Mouse (Mus musculus): ENCODE measurements around the gene Gpsm3. TPM values are rescaled to one million over a fixed set of nuclear protein-coding genes. Genes with fewer than 3 reads are reported as not detected.

Gene Gpsm3
- polyA plus RNA-seq, 1 experiment from 2014 or later, result 7.5 TPM

DNA sequence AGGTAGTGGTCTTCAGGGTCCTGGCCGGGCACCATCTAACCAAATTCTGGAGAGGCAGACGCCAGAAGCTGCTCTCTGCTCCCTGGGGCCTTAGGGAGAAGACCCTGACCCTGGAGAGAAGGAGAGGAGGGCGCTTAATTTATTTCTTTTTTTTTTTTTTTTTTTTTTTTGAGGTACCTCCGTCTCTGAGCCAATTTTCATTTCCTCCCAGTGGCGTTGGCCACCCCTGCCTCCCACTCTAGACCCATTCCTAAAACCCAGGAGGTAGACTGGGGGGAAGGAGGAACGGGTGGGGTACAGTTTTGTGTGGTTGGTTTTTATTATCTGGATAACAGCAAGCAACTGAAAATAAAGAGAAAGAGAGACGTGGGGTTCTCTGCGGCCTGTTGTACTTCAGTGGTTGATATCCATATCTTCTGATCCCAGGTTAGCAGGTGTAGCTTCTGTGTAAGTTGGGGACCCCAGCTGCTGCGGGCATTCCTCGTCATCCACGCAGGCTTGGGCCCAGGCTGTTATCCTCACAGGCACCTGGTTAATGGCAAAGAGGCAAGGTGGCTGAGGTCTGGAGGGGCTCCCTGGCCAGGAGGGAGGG, 23.5 kb downstream of the Gpsm3 start:
- Histone ChIP-seq H3K9ac (ENCODE audit: low read depth, low read length) (no peak overlapping the region), H3K27me3 (replicated peaks; ENCODE audit: control insufficient read depth, insufficient read depth, low read length) (no peaks in the 10 kb centered on the region), H3K27ac (replicated peaks; ENCODE audit: low read depth, low read length) (no peak overlapping the region), H3K4me3 (ENCODE audit: low read depth, low read length) (no peak overlapping the region), H3K4me1 (ENCODE audit: control insufficient read depth, insufficient read depth, low read length) (no peaks in the 10 kb centered on the region), H3K36me3 (ENCODE audit: control insufficient read depth, insufficient read depth, low read length) (peaks cover 63% of the 10 kb centered on the region), H3K4me2 (ENCODE audit: low read depth, low read length) (no peak overlapping the region), H3K9me3 (ENCODE audit: control insufficient read depth, low read length) (no peaks in the 10 kb centered on the region)
- 91% methylated on average over 10 of the region's 11 CpGs for WGBS
- DNase-seq (ENCODE audit: low spot score) (no peak), ATAC-seq (ENCODE audit: low read depth) (no peak)

DNA sequence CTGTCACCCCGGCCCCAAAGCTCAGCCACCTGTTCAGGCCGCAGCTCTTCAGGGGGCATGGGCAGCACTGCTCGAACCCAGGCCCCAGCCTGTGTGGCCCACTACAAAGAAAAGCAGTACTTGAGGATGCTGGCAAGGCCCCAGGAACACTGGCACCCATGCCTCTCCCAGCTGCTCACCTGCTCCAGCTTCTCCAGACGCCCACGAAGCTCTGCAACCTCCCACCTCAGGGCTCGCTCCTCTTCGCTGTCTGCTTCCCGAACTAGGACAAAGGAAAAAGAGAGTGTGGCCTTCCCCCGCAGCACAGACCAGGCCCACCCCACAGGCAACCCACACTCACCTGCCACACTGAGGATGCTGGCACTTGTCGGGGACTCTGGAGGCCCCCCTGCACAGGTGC, 24.2 kb downstream of the Gpsm3 start:
- Histone ChIP-seq H3K4me3 (ENCODE audit: low read depth, low read length) (no peak overlapping the region), H3K27ac (replicated peaks; ENCODE audit: low read depth, low read length) (no peak overlapping the region), H3K9ac (ENCODE audit: low read depth, low read length) (no peak overlapping the region), H3K4me1 (ENCODE audit: control insufficient read depth, insufficient read depth, low read length) (no peaks in the 10 kb centered on the region), H3K36me3 (ENCODE audit: control insufficient read depth, insufficient read depth, low read length) (peaks cover 63% of the 10 kb centered on the region), H3K4me2 (ENCODE audit: low read depth, low read length) (no peak overlapping the region), H3K9me3 (ENCODE audit: control insufficient read depth, low read length) (no peaks in the 10 kb centered on the region), H3K27me3 (replicated peaks; ENCODE audit: control insufficient read depth, insufficient read depth, low read length) (no peaks in the 10 kb centered on the region)
- WGBS, result 82% methylated on average over 10 of the region's 10 CpGs
- DNase-seq (ENCODE audit: low spot score), result no peak
- no peak for ATAC-seq (ENCODE audit: low read depth)

DNA sequence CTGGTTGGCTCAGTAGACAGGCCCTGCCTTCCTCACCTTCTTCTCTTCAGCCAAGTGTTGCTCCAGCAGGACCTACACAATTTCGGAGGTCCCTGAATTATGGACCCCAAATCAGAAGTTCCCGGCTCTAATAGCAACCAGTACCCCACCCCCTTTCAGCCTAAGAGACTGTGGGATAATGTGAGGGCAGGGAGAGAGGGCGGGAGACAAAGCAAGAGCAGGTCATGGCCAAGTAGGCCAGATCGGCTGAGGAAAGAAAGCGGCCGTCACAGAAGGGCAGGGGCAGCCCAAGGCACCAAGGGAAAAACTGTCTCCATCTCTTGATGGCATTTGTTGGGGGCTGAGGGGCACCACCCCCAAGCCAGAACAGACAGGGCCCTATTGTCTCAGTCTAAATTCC, 26.3 kb downstream of the Gpsm3 start, which contains the start of gene Egfl8:
TSS of gene Egfl8 (minus strand) at position 101 of the 400 bp plus-strand sequence.
- no peaks in the 10 kb centered on the region for H3K9me3 ChIP-seq (ENCODE audit: control insufficient read depth, low read length)
- H3K4me2 ChIP-seq (ENCODE audit: low read depth, low read length), result no peak within 1 kb of the TSS
- H3K4me3 ChIP-seq (ENCODE audit: low read depth, low read length), result no peak within 1 kb of the TSS
- peaks cover 73% of the 10 kb centered on the region for H3K36me3 ChIP-seq (ENCODE audit: control insufficient read depth, insufficient read depth, low read length)
- no peak within 1 kb of the TSS for H3K9ac ChIP-seq (ENCODE audit: low read depth, low read length)
- no peak for DNase-seq (ENCODE audit: low spot score)
- WGBS, result 60% methylated on average over 6 of the region's 6 CpGs
- H3K27ac ChIP-seq (replicated peaks; ENCODE audit: low read depth, low read length), result no peak within 1 kb of the TSS
- H3K27me3 ChIP-seq (replicated peaks; ENCODE audit: control insufficient read depth, insufficient read depth, low read length), result no peaks in the 10 kb centered on the region
- H3K4me1 ChIP-seq (ENCODE audit: control insufficient read depth, insufficient read depth, low read length), result no peaks in the 10 kb centered on the region
- ATAC-seq (ENCODE audit: low read depth), result no peak; the same call in 1 of the 2 replicates

DNA sequence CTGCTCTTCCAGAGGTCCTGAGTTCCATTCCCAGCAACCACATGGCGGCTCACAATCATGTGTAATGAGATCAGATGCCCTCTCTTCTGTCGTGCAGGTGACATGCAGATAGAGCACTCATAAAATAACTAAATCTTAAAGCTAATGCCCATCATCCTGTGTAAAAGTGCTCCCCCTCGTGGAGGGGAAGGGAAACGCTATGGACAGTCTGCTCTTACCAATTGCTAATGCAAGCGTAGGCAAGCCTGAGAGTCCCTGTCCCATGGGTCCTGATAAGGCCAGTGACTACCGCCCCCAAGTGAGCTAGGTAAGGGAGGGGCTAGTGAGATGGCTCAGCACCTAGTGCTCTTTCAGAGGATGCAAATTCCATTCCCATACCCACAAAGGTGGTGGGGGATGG, 29.4 kb downstream of the Gpsm3 start:
- no peak overlapping the region for H3K4me2 ChIP-seq (ENCODE audit: low read depth, low read length)
- no peaks in the 10 kb centered on the region for H3K27me3 ChIP-seq (replicated peaks; ENCODE audit: control insufficient read depth, insufficient read depth, low read length)
- H3K4me3 ChIP-seq (ENCODE audit: low read depth, low read length), result no peak overlapping the region
- H3K4me1 ChIP-seq (ENCODE audit: control insufficient read depth, insufficient read depth, low read length), result no peaks in the 10 kb centered on the region
- no peak overlapping the region for H3K27ac ChIP-seq (replicated peaks; ENCODE audit: low read depth, low read length)
- DNase-seq (ENCODE audit: low spot score) (peak; percentile 45), ATAC-seq (ENCODE audit: low read depth) (no peak)
- peaks cover 71% of the 10 kb centered on the region for H3K36me3 ChIP-seq (ENCODE audit: control insufficient read depth, insufficient read depth, low read length)
- no peaks in the 10 kb centered on the region for H3K9me3 ChIP-seq (ENCODE audit: control insufficient read depth, low read length)
- WGBS, result 12% methylated on average over 6 of the region's 6 CpGs
- H3K9ac ChIP-seq (ENCODE audit: low read depth, low read length), result no peak overlapping the region

DNA sequence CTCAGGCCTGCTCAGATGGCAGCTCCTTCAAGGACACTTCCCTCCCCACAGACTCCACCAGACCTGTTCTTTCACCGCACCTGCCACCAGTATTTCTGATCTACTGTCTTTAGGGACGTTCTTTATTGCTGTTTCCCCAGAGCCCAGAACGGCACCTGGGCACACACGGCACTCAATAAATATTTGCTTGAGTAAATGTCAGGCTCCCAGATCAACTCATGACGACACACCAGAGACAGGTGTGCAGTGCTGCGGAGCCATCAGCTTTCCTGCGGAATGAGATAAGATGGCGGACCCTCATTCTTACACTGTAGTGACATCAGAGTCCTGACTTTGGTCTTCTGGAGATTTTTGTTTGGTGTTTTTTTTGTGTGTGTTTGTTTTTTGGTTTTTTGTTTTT, 31.4 kb downstream of the Gpsm3 start:
- H3K27me3 ChIP-seq (replicated peaks; ENCODE audit: control insufficient read depth, insufficient read depth, low read length), result no peaks in the 10 kb centered on the region
- no peak overlapping the region for H3K9ac ChIP-seq (ENCODE audit: low read depth, low read length)
- no peaks in the 10 kb centered on the region for H3K9me3 ChIP-seq (ENCODE audit: control insufficient read depth, low read length)
- DNase-seq (ENCODE audit: low spot score) (no peak), ATAC-seq (ENCODE audit: low read depth) (no peak)
- H3K27ac ChIP-seq (replicated peaks; ENCODE audit: low read depth, low read length), result no peak overlapping the region
- peaks cover 1% of the 10 kb centered on the region; the same call in 1 of the 2 replicates for H3K4me1 ChIP-seq (ENCODE audit: control insufficient read depth, insufficient read depth, low read length)
- no peak overlapping the region for H3K4me2 ChIP-seq (ENCODE audit: low read depth, low read length)
- peaks cover 71% of the 10 kb centered on the region for H3K36me3 ChIP-seq (ENCODE audit: control insufficient read depth, insufficient read depth, low read length)
- 88% methylated on average over 8 of the region's 8 CpGs for whole genome bisulfite sequencing
- no peak overlapping the region for H3K4me3 ChIP-seq (ENCODE audit: low read depth, low read length)

DNA sequence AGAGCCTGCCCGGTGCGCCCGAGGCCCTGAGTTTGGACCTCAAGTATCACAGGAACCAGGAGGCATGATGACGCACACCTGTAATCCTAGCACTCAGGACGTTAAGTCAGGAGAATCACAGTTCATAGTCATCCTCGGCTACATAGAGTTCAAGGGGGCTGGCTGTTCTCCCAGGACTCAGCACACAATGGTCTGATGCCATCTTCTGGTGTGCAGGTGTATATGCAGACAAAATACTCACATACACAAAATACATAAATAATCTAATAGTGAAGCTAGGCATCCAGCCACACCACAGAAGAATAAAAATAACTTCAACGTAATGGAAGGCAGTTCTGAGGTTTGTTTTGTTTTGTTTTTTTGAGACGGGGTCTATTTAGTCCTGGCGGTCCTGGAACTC, 33.6 kb downstream of the Gpsm3 start:
- Histone ChIP-seq H3K36me3 (ENCODE audit: control insufficient read depth, insufficient read depth, low read length) (peaks cover 55% of the 10 kb centered on the region), H3K4me1 (ENCODE audit: control insufficient read depth, insufficient read depth, low read length) (peaks cover 9% of the 10 kb centered on the region), H3K9me3 (ENCODE audit: control insufficient read depth, low read length) (no peaks in the 10 kb centered on the region), H3K4me3 (ENCODE audit: low read depth, low read length) (no peak overlapping the region), H3K27ac (replicated peaks; ENCODE audit: low read depth, low read length) (no peak overlapping the region), H3K27me3 (replicated peaks; ENCODE audit: control insufficient read depth, insufficient read depth, low read length) (no peaks in the 10 kb centered on the region), H3K4me2 (ENCODE audit: low read depth, low read length) (no peak overlapping the region), H3K9ac (ENCODE audit: low read depth, low read length) (no peak overlapping the region)
- no peak for ATAC-seq (ENCODE audit: low read depth)
- 87% methylated on average over 9 of the region's 9 CpGs for WGBS
- no peak for DNase-seq (ENCODE audit: low spot score)

DNA sequence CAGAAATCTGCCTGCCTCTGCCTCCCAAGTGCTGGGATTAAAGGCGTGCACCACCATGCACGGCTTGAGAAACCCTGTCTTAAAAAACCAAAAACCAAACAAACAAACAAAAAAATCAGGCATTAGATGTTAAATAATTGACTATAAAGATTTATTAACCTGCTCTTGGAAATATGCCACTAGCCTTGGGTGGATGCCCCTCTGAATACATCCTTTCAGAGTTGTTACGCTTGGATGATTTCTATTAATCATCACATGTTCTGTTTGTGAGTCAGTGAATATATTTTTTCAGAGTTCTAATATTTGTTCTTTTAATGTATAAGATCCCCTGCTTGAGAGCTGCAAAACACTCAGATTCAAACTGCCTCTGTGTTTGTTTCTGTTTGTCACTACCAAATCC, 35.4 kb downstream of the Gpsm3 start:
- Histone ChIP-seq H3K27me3 (replicated peaks; ENCODE audit: control insufficient read depth, insufficient read depth, low read length) (peaks cover 5% of the 10 kb centered on the region), H3K9me3 (ENCODE audit: control insufficient read depth, low read length) (no peaks in the 10 kb centered on the region), H3K4me3 (ENCODE audit: low read depth, low read length) (no peak overlapping the region), H3K36me3 (ENCODE audit: control insufficient read depth, insufficient read depth, low read length) (peaks cover 51% of the 10 kb centered on the region), H3K4me2 (ENCODE audit: low read depth, low read length) (no peak overlapping the region), H3K27ac (replicated peaks; ENCODE audit: low read depth, low read length) (no peak overlapping the region), H3K9ac (ENCODE audit: low read depth, low read length) (no peak overlapping the region), H3K4me1 (ENCODE audit: control insufficient read depth, insufficient read depth, low read length) (peaks cover 26% of the 10 kb centered on the region)
- no peak for ATAC-seq (ENCODE audit: low read depth)
- no peak for DNase-seq (ENCODE audit: low spot score)
- 97% methylated on average over 3 of the region's 3 CpGs for WGBS

DNA sequence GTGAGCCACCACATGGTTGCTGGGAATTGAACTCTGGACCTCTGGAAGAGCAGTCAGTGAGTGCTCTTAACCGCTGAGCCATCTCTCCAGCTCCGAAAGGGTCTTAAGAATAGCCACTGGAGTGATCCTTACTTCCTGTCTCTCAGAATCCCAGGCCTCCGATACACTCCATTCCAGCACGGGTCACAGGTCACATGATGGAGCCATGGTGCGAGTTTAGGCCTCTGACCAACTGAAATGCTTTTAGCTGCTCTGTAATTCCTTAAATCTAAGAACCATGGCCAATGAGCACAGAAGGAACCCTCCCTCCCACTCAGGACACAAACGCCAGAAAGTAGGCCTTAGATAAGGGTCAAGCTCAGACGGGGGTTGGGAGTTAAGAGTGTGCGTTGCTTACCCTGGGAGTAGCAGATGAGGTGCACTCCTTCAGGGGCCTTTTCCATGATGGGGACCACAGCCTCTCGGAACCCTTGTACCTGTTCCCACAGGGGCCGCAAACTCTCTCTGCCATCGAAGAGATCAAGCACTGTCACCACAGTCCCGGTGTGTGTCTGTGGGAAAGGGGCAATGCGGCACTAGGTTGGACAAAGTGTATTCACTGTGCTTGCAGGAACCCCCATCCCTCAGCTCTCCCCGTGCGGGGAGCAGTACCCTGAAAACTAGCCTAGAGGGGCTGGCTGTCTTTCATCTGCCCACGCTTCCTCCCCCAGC, 36.6 kb downstream of the Gpsm3 start:
- ATAC-seq (ENCODE audit: low read depth) (no peak), DNase-seq (ENCODE audit: low spot score) (no peak)
- Histone ChIP-seq H3K9me3 (ENCODE audit: control insufficient read depth, low read length) (no peaks in the 10 kb centered on the region), H3K27ac (replicated peaks; ENCODE audit: low read depth, low read length) (peak overlapping the region; percentile 24; the same call in 1 of the 2 replicates), H3K4me2 (ENCODE audit: low read depth, low read length) (peak overlapping the region; percentile 80), H3K9ac (ENCODE audit: low read depth, low read length) (peak overlapping the region; percentile 80), H3K27me3 (replicated peaks; ENCODE audit: control insufficient read depth, insufficient read depth, low read length) (peaks cover 18% of the 10 kb centered on the region), H3K4me1 (ENCODE audit: control insufficient read depth, insufficient read depth, low read length) (peaks cover 35% of the 10 kb centered on the region), H3K36me3 (ENCODE audit: control insufficient read depth, insufficient read depth, low read length) (peaks cover 39% of the 10 kb centered on the region), H3K4me3 (ENCODE audit: low read depth, low read length) (peak overlapping the region; percentile 60)
- WGBS, result 50% methylated on average over 16 of the region's 16 CpGs

DNA sequence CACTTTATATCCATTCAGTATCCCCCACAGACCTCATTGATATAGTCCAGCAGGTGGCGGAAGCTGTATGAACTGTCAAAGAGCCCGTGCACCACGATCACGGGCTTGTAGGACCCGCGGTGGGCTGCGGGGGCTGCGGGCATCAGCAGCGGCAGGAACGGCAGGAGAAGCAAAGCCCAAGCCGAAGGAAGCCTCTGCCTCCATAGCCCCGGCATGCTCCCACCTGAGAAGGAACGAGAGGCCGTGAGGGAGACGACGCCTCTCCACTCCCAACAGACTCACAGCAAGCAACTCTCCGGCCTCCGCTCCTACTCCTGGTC, 37.1 kb downstream of the Gpsm3 start:
- peaks cover 39% of the 10 kb centered on the region for H3K4me1 ChIP-seq (ENCODE audit: control insufficient read depth, insufficient read depth, low read length)
- peak overlapping the region; percentile 60 for H3K4me3 ChIP-seq (ENCODE audit: low read depth, low read length)
- H3K9me3 ChIP-seq (ENCODE audit: control insufficient read depth, low read length), result no peaks in the 10 kb centered on the region
- DNase-seq (ENCODE audit: low spot score), result peak; percentile 81
- peak overlapping the region; percentile 94 for H3K27ac ChIP-seq (replicated peaks; ENCODE audit: low read depth, low read length)
- ATAC-seq (ENCODE audit: low read depth), result peak; percentile 36
- peaks cover 23% of the 10 kb centered on the region for H3K27me3 ChIP-seq (replicated peaks; ENCODE audit: control insufficient read depth, insufficient read depth, low read length)
- H3K36me3 ChIP-seq (ENCODE audit: control insufficient read depth, insufficient read depth, low read length), result peaks cover 34% of the 10 kb centered on the region
- H3K9ac ChIP-seq (ENCODE audit: low read depth, low read length), result peak overlapping the region; percentile 80
- H3K4me2 ChIP-seq (ENCODE audit: low read depth, low read length), result peak overlapping the region; percentile 80
- under 1% methylated on average over 18 of the region's 18 CpGs for WGBS

All from embryonic facial prominence, embryonic 14.5 days (tissue).